Comparison of ENCODE assay signal across 13 mouse cellular contexts in genomic region chr13:31408439-31409122, GRCm38 (mm10).
A peak's percentile ranks its signal among the peaks of the same experiment; 100 is the strongest.
DNase-seq lines count a peak whose midpoint lies in the region; ATAC-seq lines count a peak whose summit lies in the region.
"Had no signal": no experiment of that assay in that cellular context is flagged by ENCODE, and none has a peak within 500 bp of the region (broad histone marks: within the 10 kb centered on the region; RNA-seq: fewer than 3 reads in every experiment).

No protein-coding gene starts in this region.

- ATAC-seq in forebrain, embryonic 13.5 days: peak; percentile 97

- DNase-seq in heart, adult 11 months: peak; percentile 70
- no peak for DNase-seq in heart, postnatal 36 days
- peak; percentile 46 for DNase-seq in 3134 (ENCODE audit: extremely low read depth, insufficient read length, low spot score)
- DNase-seq in layer of hippocampus, postnatal 10 days (ENCODE audit: low spot score in 2 of 2): peak; percentile 47 to 56
- no peak for DNase-seq in kidney, adult 11 months
- DNase-seq in gastrocnemius, adult 18-20 months (ENCODE audit: low spot score): no peak
- no peak for DNase-seq in gastrocnemius, postnatal 25 days
- DNase-seq: cerebellum, postnatal 36 days; kidney, adult 18-20 months; thymus, postnatal 25 days had no signal

- H3K4me2 ChIP-seq in forebrain, embryonic 13.5 days: peak overlapping the region; percentile 32
- H3K4me2 ChIP-seq: heart, embryonic 12.5 days; limb, embryonic 15.5 days had no signal

- H3K27ac ChIP-seq in forebrain, embryonic 13.5 days: peak overlapping the region; percentile 12; the same call in 1 of the 2 replicates
- H3K27ac ChIP-seq: limb, embryonic 15.5 days had no signal

- peaks cover 9% of the 10 kb centered on the region; the same call in 1 of the 2 replicates for H3K4me1 ChIP-seq in forebrain, embryonic 13.5 days
- H3K4me1 ChIP-seq: heart, embryonic 12.5 days had no signal

- H3K9me3 ChIP-seq in forebrain, embryonic 13.5 days (replicated peaks): no peaks in the 10 kb centered on the region
- H3K9me3 ChIP-seq: heart, embryonic 12.5 days; limb, embryonic 15.5 days had no signal

- H3K27me3 ChIP-seq in forebrain, embryonic 13.5 days: no peaks in the 10 kb centered on the region
- H3K27me3 ChIP-seq: limb, embryonic 15.5 days had no signal

- no peaks in the 10 kb centered on the region for H3K36me3 ChIP-seq in forebrain, embryonic 13.5 days (ENCODE audit: poor library complexity, severe bottlenecking)
- H3K36me3 ChIP-seq: heart, embryonic 12.5 days; limb, embryonic 15.5 days had no signal

- H3K9ac ChIP-seq in forebrain, embryonic 13.5 days: no peak overlapping the region
- H3K9ac ChIP-seq: heart, embryonic 12.5 days; limb, embryonic 15.5 days had no signal

- WGBS in forebrain, embryonic 13.5 days: 35% methylated on average over 10 of the region's 10 CpGs

- H3K4me3 ChIP-seq in forebrain, embryonic 13.5 days: no peak overlapping the region; the same call in 1 of the 2 replicates
- H3K4me3 ChIP-seq: heart, embryonic 12.5 days; limb, embryonic 15.5 days had no signal

- intact Hi-C loops in heart, postnatal 36 days (cut with DNase I): no loop called here

Comparison
In these comparisons a context has a peak if more than half of its experiments do, and no peak if none do; other contexts are left out.
1. DNase-seq: peak in heart, adult 11 months (single experiment), 3134 (single experiment) and layer of hippocampus, postnatal 10 days (2 of 2); none in heart, postnatal 36 days (0 of 2), kidney, adult 11 months (single experiment), gastrocnemius, adult 18-20 months (single experiment) and gastrocnemius, postnatal 25 days (single experiment).